Mouse (Mus musculus) forebrain, embryonic 11.5 days (tissue): ENCODE measurements around the gene Fndc3c1. TPM values are rescaled to one million over a fixed set of nuclear protein-coding genes. Genes with fewer than 3 reads are reported as not detected.
A peak's percentile ranks its signal among the peaks of the same experiment; 100 is the strongest.
"Not testable (repeated sequence)": the region's sequence is repeated elsewhere in the genome, so short reads cannot be mapped to it uniquely, and the experiment has no call there.

Experiments
- ATAC-seq: fragments of 200-750 bp; cut with Nextera tagmentation; replicated peaks from 2 replicates; pipeline ENCODE4 v1.8.0; 2017; ENCODE audit warnings: moderate TSS enrichment; ENCODE audit not compliant: low FRiP score
- DNase-seq: peaks from one replicate; pipeline ENCODE4 v3.0.0-alpha.2; 2017; ENCODE audit warnings: low spot score
- H3K27ac ChIP-seq: fragments of 300-500 bp; sonication (generic); 2 replicates; pipeline ENCODE4 v1.5.1; 2014; ENCODE audit warnings: low read depth, low read length
- H3K27me3 ChIP-seq: fragments of 300-500 bp; sonication (generic); 2 replicates; pipeline ENCODE4 v1.6.1; 2014; ENCODE audit warnings: mild to moderate bottlenecking, low read length, mixed read lengths; ENCODE audit not compliant: control insufficient read depth, insufficient read depth
- H3K36me3 ChIP-seq: fragments of 300-500 bp; sonication (generic); 2 replicates; pipeline ENCODE4 v1.6.1; 2014; ENCODE audit warnings: mild to moderate bottlenecking, low read length, moderate library complexity, mixed read lengths; ENCODE audit not compliant: control insufficient read depth, insufficient read depth
- H3K4me1 ChIP-seq: fragments of 300-500 bp; sonication (generic); replicated peaks from 2 replicates; pipeline ENCODE4 v1.6.1; 2014; ENCODE audit warnings: low read length, mixed read lengths; ENCODE audit not compliant: control insufficient read depth, insufficient read depth
- H3K4me2 ChIP-seq: fragments of 300-500 bp; sonication (generic); 2 replicates; pipeline ENCODE4 v1.6.1; 2014; ENCODE audit warnings: low read depth, mild to moderate bottlenecking, low read length, moderate library complexity, mixed read lengths; ENCODE audit not compliant: severe bottlenecking
- H3K4me3 ChIP-seq: fragments of 300-500 bp; sonication (generic); 2 replicates; pipeline ENCODE4 v1.5.1; 2014; ENCODE audit warnings: low read depth, low read length
- H3K9ac ChIP-seq: fragments of 300-500 bp; sonication (generic); 2 replicates; pipeline ENCODE4 v1.6.1; 2014; ENCODE audit warnings: low read length
- H3K9me3 ChIP-seq: fragments of 300-500 bp; sonication (generic); 2 replicates; pipeline ENCODE4 v1.6.1; 2016; ENCODE audit warnings: low read length, mixed read lengths; ENCODE audit not compliant: control insufficient read depth
- WGBS: fragments of 180-500 bp; shearing (Covaris S2); extraction: QIAGEN DNeasy Blood & Tissue Kit; methylation state at CpG from one replicate; pipeline ENCODE4 v1.1.7; 2014; 5-methylcytosine and 5-hydroxymethylcytosine counted together
- microRNA-seq: library from miRNA; unstranded; fragments of <30 nt; microRNA quantifications from one replicate; pipeline ENCODE4, GENCODE M21; 2016; ENCODE audit not compliant: insufficient number of aligned reads
- polyA plus RNA-seq: library from polyadenylated mRNA; unstranded; fragments of >200 nt; fragmentation: Nextera tagmentation; extraction: Ambion mirVana; gene quantifications from 2 replicates; pipeline ENCODE4 v1.2.1, GENCODE M21; 2014

Gene Fndc3c1
- 39.3 and 43.7 TPM in 2 replicates for polyA plus RNA-seq

DNA sequence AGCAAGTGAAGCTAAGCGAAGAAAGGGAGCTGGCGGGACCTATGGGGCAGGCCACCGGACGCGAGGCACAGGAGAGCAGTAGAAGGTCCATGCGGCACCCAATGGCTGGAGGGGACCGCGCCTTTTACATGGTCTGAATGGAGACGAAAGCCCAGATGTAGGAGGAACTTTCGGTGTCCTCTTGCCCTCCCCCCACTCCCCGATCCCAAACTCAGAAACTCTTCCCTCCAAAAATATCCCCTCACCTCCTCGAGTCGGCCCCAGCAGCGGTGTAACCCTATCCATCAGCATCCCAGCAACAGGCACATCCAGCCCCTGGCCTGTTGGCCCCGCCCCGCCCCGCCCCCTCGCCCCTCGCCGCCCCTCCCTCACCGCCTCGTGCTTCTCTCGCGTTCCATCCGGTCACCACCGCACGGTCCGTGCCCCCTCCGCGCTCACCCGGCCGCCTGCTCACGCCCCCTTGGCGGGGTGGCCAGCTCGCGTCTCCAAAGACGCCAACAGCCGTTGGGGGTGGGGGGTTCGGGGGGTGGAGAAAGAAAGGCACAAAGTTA lies at the start of gene Fndc3c1:
Gene Fndc3c1 (minus strand): TSS at position 301 of the 551 bp plus-strand sequence.
- ATAC-seq (peak; percentile 97), DNase-seq (peak; percentile 86)
- no peaks in the 10 kb centered on the region for H3K36me3 ChIP-seq
- no peaks in the 10 kb centered on the region for H3K9me3 ChIP-seq
- H3K4me1 ChIP-seq: no peaks in the 10 kb centered on the region
- no peak within 1 kb of the TSS for H3K27ac ChIP-seq
- H3K27me3 ChIP-seq: peaks cover 3% of the 10 kb centered on the region; the same call in 1 of the 2 replicates
- peak within 1 kb of the TSS; percentile 50 for H3K4me2 ChIP-seq
- H3K4me3 ChIP-seq: peak within 1 kb of the TSS; percentile 36
- H3K9ac ChIP-seq: peak within 1 kb of the TSS; percentile 45
- WGBS: 15% methylated on average over 33 of the region's 39 CpGs

- H3K4me2 ChIP-seq: no peak overlapping the region
- H3K36me3 ChIP-seq: no peaks in the 10 kb centered on the region
- ATAC-seq (no peak), DNase-seq (no peak)
- 23% methylated on average over 10 of the region's 10 CpGs for WGBS
- H3K27me3 ChIP-seq: peaks cover 3% of the 10 kb centered on the region; the same call in 1 of the 2 replicates
- H3K4me1 ChIP-seq: no peaks in the 10 kb centered on the region
- H3K9me3 ChIP-seq: no peaks in the 10 kb centered on the region
- no peak overlapping the region for H3K27ac ChIP-seq
- H3K9ac ChIP-seq: no peak overlapping the region
- no peak overlapping the region for H3K4me3 ChIP-seq
Measured at GRCm38 (mm10) chrX:106486451-106486850, 1.2 kb upstream of the Fndc3c1 start.

DNA sequence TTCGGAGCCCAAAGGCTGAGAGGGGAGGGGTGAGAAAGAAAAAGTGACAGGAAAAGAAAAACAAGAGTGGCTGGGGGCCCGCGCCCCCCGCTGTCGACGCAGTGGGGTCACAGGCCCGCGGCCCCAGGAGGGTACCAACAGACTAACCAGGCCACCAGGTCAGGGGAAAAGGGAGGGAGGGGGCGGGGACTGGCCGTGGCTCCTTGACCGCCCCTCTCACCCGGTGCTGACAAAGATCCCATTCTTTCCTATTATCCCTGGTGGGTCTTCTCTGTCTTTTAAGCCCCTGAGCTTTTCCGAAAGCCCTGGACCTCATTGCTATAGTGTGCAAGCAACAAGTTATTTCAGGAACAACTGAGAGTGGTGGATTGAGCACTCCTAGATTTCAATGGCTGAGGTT lies 470 bp upstream of the Fndc3c1 start:
- DNase-seq (no peak), ATAC-seq (peak; percentile 65; the same call in 1 of the 2 replicates)
- H3K9ac ChIP-seq: peak overlapping the region; percentile 45; the same call in 1 of the 2 replicates
- H3K4me1 ChIP-seq: no peaks in the 10 kb centered on the region
- H3K4me2 ChIP-seq: peak overlapping the region; percentile 50
- peaks cover 3% of the 10 kb centered on the region; the same call in 1 of the 2 replicates for H3K27me3 ChIP-seq
- 12% methylated on average over 13 of the region's 13 CpGs for WGBS
- H3K27ac ChIP-seq: no peak overlapping the region
- no peaks in the 10 kb centered on the region for H3K9me3 ChIP-seq
- H3K36me3 ChIP-seq: no peaks in the 10 kb centered on the region
- peak overlapping the region; percentile 36 for H3K4me3 ChIP-seq

DNA sequence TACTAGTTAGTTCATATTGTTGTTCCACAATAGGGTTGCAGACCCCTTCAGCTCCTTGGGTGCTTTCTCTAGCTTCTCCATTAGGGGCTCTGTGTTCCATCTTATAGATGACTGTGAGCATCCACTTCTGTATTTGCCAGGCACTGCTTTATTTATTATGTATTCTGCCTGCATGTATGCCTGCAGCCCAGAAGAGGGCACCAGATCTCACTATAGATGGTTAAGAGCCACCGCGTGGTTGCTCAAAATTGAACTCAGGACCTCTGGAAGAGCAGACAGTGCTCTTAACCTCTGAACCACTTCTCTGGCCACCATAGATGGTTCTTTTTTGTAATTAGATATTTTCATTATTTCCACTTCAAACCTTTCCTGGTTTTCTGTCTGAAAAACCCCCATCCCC lies 5.3 kb downstream of the Fndc3c1 start:
- ATAC-seq, H3K4me3 ChIP-seq, DNase-seq, H3K4me2 ChIP-seq, H3K4me1 ChIP-seq, H3K27ac ChIP-seq, H3K9ac ChIP-seq, H3K9me3 ChIP-seq, H3K27me3 ChIP-seq, H3K36me3 ChIP-seq: not testable (repeated sequence)
- WGBS: 41% methylated on average over 2 of the region's 2 CpGs

- Histone ChIP-seq H3K9ac (no peak overlapping the region), H3K4me3 (no peak overlapping the region), H3K27me3 (no peaks in the 10 kb centered on the region), H3K4me1 (no peaks in the 10 kb centered on the region), H3K9me3 (no peaks in the 10 kb centered on the region), H3K4me2 (no peak overlapping the region), H3K27ac (no peak overlapping the region), H3K36me3 (no peaks in the 10 kb centered on the region)
- DNase-seq: no peak
- ATAC-seq: no peak
Measured at GRCm38 (mm10) chrX:106385304-106385703, 99.9 kb downstream of the Fndc3c1 start.

DNA sequence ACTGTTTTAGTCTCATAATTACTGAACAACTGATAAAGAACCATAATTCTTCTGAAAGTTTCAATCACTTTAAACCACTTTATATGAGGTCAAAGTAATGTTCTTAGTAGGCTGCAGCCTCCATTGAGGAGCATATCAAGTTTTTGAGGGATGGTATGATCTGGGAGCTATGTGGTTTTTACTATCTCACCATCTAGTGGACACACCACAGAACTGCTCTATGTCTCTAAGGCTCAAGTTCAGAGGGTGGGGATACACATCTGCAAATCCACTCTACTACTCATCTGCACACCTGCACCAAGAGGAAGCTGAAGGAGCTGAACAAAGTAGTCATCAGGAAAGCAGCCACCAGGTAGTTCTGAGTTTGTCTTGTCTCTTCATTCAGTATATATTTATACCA lies 104.6 kb downstream of the Fndc3c1 start:
- ATAC-seq (no peak), DNase-seq (no peak)
- H3K27me3 ChIP-seq: no peaks in the 10 kb centered on the region

More for the DNA sequence above, 104.6 kb downstream of the Fndc3c1 start:
- Histone ChIP-seq H3K27ac (no peak overlapping the region), H3K4me3 (no peak overlapping the region), H3K4me2 (no peak overlapping the region), H3K4me1 (no peaks in the 10 kb centered on the region), H3K36me3 (no peaks in the 10 kb centered on the region), H3K9me3 (no peaks in the 10 kb centered on the region), H3K9ac (no peak overlapping the region)

Small RNAs within 50 kb of the gene (microRNA-seq; reads per million reads assigned to microRNA genes)
- gene Gm27428: not detected

Other genes starting within 250 kb of the Fndc3c1 start
- gene Fnd3c2, start 230.0 kb downstream of the Fndc3c1 start, polyA plus RNA-seq: not detected in 2 replicates
- gene Gm5127, start 97.8 kb upstream of the Fndc3c1 start, polyA plus RNA-seq: 0.83 and 1.2 TPM in 2 replicates
- gene Cysltr1, start 118.3 kb upstream of the Fndc3c1 start, polyA plus RNA-seq: 0.21 TPM in 1 of 2 replicates, not detected in the other